Mouse (Mus musculus): ENCODE measurements at regions not wholly inside any gene's neighbourhood (a gene's known extent, or its start where the extent isn't known, plus 50 kb on each side); places are given as distances from the start of the nearest gene placed in this dataset.

DNA sequence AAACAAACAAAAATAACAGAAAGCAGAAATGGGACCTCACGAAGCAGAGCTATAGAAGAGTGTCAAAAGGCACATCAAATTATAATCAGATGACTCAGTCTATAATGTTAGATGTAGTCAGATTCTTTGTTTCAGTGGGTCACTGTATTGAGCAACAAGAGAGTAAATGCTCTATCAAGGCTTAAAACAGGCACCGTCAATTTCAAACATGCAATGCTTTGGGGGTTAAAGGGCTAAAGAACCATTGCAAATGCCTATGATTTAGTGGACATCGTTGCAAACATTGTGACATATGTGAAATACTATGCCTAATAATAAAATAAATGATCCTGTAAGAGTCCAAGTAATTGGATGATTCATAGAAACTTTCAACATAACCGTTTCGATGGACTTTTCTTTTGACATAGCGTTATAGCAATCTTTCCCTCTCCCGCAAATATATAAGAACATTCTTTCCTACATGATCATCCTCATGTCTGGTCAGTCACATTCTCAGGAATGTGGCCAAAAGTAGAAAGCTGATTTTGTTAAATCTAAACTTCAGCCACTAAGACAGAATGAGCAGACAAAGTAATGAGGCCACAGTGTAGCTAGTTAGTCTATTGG, 149.9 kb upstream of the Cep162 start:
- TF ChIP-seq CTCF (IDR thresholded peaks at IDR 0.05; ENCODE audit: extremely low read depth, insufficient read depth, low read length) (no peak), POLR2A (IDR thresholded peaks at IDR 0.05; ENCODE audit: extremely low read depth, insufficient read depth, low read length) (no peak)

All from cortical plate, adult 2 months (tissue).